Mouse (Mus musculus): ENCODE data around the gene Adgrg5. TPM values are rescaled to one million over a fixed set of nuclear protein-coding genes. Genes with fewer than 3 reads are reported as not detected.

Adgrg5 gene
- polyA plus RNA-seq, 1 experiment from 2014 or later: not detected

DNA sequence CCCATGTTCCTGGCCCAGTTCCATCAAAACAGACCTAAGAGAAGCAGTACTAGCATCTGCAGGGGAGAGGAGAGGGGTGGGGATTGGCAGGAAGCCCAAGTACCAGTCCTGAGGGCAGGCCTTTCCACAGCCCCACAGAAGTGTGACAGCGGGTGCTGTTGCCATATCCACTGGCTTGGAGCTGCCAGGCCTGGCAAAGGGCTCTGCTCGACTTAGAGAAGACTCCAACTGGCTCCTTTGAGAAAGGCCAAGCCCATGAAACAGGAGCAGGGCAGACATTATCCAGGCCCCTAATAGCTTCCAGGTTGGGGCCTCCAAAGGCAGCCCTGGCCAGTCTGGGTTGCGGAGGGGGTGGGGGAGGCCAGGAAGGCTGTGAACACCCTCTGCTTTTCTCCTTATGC, 8.8 kb upstream of the Adgrg5 start:
- no peak overlapping the region for H3K4me2 ChIP-seq (ENCODE audit: low read length)
- H3K27me3 ChIP-seq (ENCODE audit: control insufficient read depth, insufficient read depth, low read depth, low read length): peaks cover 52% of the 10 kb centered on the region
- ATAC-seq: no peak
- 56% methylated on average over 3 of the region's 3 CpGs for WGBS
- no peak overlapping the region for H3K27ac ChIP-seq (ENCODE audit: low read length)
- no peak overlapping the region for H3K9ac ChIP-seq (ENCODE audit: low read depth, low read length)
- no peaks in the 10 kb centered on the region for H3K9me3 ChIP-seq (replicated peaks; ENCODE audit: control insufficient read depth, low read length, poor library complexity, severe bottlenecking)
- H3K4me1 ChIP-seq (ENCODE audit: control insufficient read depth, insufficient read depth, low read length): peaks cover 17% of the 10 kb centered on the region
- no peak overlapping the region for H3K4me3 ChIP-seq (ENCODE audit: low read depth, low read length)
- no peaks in the 10 kb centered on the region for H3K36me3 ChIP-seq (ENCODE audit: control insufficient read depth, insufficient read depth, low read length)

- Histone ChIP-seq H3K4me1 (ENCODE audit: control insufficient read depth, insufficient read depth, low read length) (peaks cover 17% of the 10 kb centered on the region), H3K27me3 (ENCODE audit: control insufficient read depth, insufficient read depth, low read depth, low read length) (peaks cover 52% of the 10 kb centered on the region), H3K9ac (ENCODE audit: low read depth, low read length) (no peak overlapping the region), H3K9me3 (replicated peaks; ENCODE audit: control insufficient read depth, low read length, poor library complexity, severe bottlenecking) (no peaks in the 10 kb centered on the region), H3K4me3 (ENCODE audit: low read depth, low read length) (peak overlapping the region; percentile 52; the same call in 1 of the 2 replicates), H3K27ac (ENCODE audit: low read length) (no peak overlapping the region), H3K36me3 (ENCODE audit: control insufficient read depth, insufficient read depth, low read length) (no peaks in the 10 kb centered on the region), H3K4me2 (ENCODE audit: low read length) (peak overlapping the region; percentile 86)
- ATAC-seq: no peak
- WGBS: 42% methylated on average over 9 of the region's 9 CpGs
These were observed 7.1 kb upstream of the Adgrg5 start for GRCm38 (mm10) chr8:94916311-94916959.

GRCm38 (mm10) chr8:94916960-94917324, 6.6 kb upstream of the Adgrg5 start:
- no peaks in the 10 kb centered on the region for H3K9me3 ChIP-seq (replicated peaks; ENCODE audit: control insufficient read depth, low read length, poor library complexity, severe bottlenecking)
- WGBS: 10% methylated on average over 10 of the region's 10 CpGs
- peak overlapping the region; percentile 86 for H3K4me2 ChIP-seq (ENCODE audit: low read length)
- no peak overlapping the region for H3K27ac ChIP-seq (ENCODE audit: low read length)
- H3K9ac ChIP-seq (ENCODE audit: low read depth, low read length): 0 out of 2 replicates have a peak overlapping the region, but pooled peaks have one; percentile 32
- H3K27me3 ChIP-seq (ENCODE audit: control insufficient read depth, insufficient read depth, low read depth, low read length): peaks cover 49% of the 10 kb centered on the region
- no peaks in the 10 kb centered on the region for H3K36me3 ChIP-seq (ENCODE audit: control insufficient read depth, insufficient read depth, low read length)
- H3K4me1 ChIP-seq (ENCODE audit: control insufficient read depth, insufficient read depth, low read length): peaks cover 17% of the 10 kb centered on the region
- ATAC-seq: peak; percentile 13; the same call in 1 of the 2 replicates
- peak overlapping the region; percentile 52 for H3K4me3 ChIP-seq (ENCODE audit: low read depth, low read length)

DNA sequence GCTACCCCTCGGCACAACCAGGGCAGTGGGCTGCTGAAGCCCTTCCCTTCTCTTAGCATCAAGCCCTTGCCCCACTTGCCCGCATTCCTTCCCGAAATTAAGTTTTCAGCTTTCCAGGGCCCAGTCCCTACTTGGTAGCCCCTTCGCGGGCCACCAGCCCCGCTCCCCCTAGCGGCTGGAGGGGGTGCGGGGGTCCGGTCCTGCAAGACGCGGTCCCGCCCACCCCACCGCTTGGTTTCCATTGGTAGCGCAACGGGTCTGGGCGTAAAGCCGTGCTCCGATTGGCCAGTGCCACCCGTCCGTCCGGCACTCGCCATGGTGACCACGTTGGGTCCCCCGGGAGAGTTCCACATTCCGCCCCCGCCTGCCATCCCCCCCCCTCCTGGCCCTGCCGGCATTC, 6.1 kb upstream of the Adgrg5 start:
- Histone ChIP-seq H3K4me1 (ENCODE audit: control insufficient read depth, insufficient read depth, low read length) (peaks cover 17% of the 10 kb centered on the region), H3K9ac (ENCODE audit: low read depth, low read length) (peak overlapping the region; percentile 56), H3K27me3 (ENCODE audit: control insufficient read depth, insufficient read depth, low read depth, low read length) (peaks cover 46% of the 10 kb centered on the region), H3K27ac (ENCODE audit: low read length) (no peak overlapping the region), H3K4me2 (ENCODE audit: low read length) (peak overlapping the region; percentile 86), H3K36me3 (ENCODE audit: control insufficient read depth, insufficient read depth, low read length) (no peaks in the 10 kb centered on the region), H3K9me3 (replicated peaks; ENCODE audit: control insufficient read depth, low read length, poor library complexity, severe bottlenecking) (no peaks in the 10 kb centered on the region), H3K4me3 (ENCODE audit: low read depth, low read length) (peak overlapping the region; percentile 52)
- ATAC-seq: peak; percentile 89
- under 1% methylated on average over 25 of the region's 27 CpGs for WGBS

GRCm38 (mm10) chr8:94917851-94918495, 5.5 kb upstream of the Adgrg5 start, which contains the start of gene Ccdc102a:
Ccdc102a (minus strand) TSS chr8:94918098.
- no peaks in the 10 kb centered on the region for H3K9me3 ChIP-seq (replicated peaks; ENCODE audit: control insufficient read depth, low read length, poor library complexity, severe bottlenecking)
- H3K27ac ChIP-seq (ENCODE audit: low read length): peak within 1 kb of the TSS; percentile 14; the same call in 1 of the 2 replicates
- H3K27me3 ChIP-seq (ENCODE audit: control insufficient read depth, insufficient read depth, low read depth, low read length): peaks cover 40% of the 10 kb centered on the region
- no peaks in the 10 kb centered on the region for H3K36me3 ChIP-seq (ENCODE audit: control insufficient read depth, insufficient read depth, low read length)
- H3K4me1 ChIP-seq (ENCODE audit: control insufficient read depth, insufficient read depth, low read length): peaks cover 15% of the 10 kb centered on the region
- peak within 1 kb of the TSS; percentile 56 for H3K9ac ChIP-seq (ENCODE audit: low read depth, low read length)
- ATAC-seq: peak; percentile 29
- WGBS: 4% methylated on average over 33 of the region's 51 CpGs
- peak within 1 kb of the TSS; percentile 86 for H3K4me2 ChIP-seq (ENCODE audit: low read length)
- peak within 1 kb of the TSS; percentile 52 for H3K4me3 ChIP-seq (ENCODE audit: low read depth, low read length)

GRCm38 (mm10) chr8:94919256-94919655, 4.2 kb upstream of the Adgrg5 start:
- Histone ChIP-seq H3K9ac (ENCODE audit: low read depth, low read length) (no peak overlapping the region), H3K36me3 (ENCODE audit: control insufficient read depth, insufficient read depth, low read length) (no peaks in the 10 kb centered on the region)
- ATAC-seq: no peak

DNA sequence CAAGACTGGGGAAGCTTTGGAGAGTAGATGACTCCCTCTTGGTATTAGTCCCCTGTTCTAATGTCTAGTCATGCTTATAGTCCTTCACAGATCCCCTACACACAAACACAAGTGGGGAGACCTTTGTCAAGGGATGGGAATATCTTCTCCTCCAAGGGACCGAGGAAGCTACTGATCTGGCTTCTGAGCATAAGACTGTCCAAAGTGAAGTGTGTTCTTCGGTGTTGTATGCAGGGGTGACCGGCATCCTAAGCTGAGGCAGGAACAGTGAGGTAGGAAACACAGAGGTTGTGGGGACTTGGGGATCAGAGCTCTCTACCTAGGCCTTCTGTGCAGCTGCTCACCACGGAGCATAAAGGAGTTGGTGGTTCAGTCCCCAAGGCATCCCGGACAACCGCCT, 1.3 kb upstream of the Adgrg5 start:
- Histone ChIP-seq H3K4me1 (ENCODE audit: control insufficient read depth, insufficient read depth, low read length) (peaks cover 10% of the 10 kb centered on the region), H3K4me2 (ENCODE audit: low read length) (no peak overlapping the region), H3K36me3 (ENCODE audit: control insufficient read depth, insufficient read depth, low read length) (no peaks in the 10 kb centered on the region), H3K27me3 (ENCODE audit: control insufficient read depth, insufficient read depth, low read depth, low read length) (peaks cover 19% of the 10 kb centered on the region), H3K4me3 (ENCODE audit: low read depth, low read length) (no peak overlapping the region), H3K27ac (ENCODE audit: low read length) (no peak overlapping the region), H3K9me3 (replicated peaks; ENCODE audit: control insufficient read depth, low read length, poor library complexity, severe bottlenecking) (no peaks in the 10 kb centered on the region), H3K9ac (ENCODE audit: low read depth, low read length) (no peak overlapping the region)
- ATAC-seq: no peak
- 70% methylated on average over 6 of the region's 6 CpGs for WGBS

More at GRCm38 (mm10) chr8:94919256-94919655, 4.2 kb upstream of the Adgrg5 start:
- Histone ChIP-seq H3K27ac (ENCODE audit: low read length) (no peak overlapping the region), H3K4me3 (ENCODE audit: low read depth, low read length) (no peak overlapping the region), H3K4me2 (ENCODE audit: low read length) (no peak overlapping the region), H3K9me3 (replicated peaks; ENCODE audit: control insufficient read depth, low read length, poor library complexity, severe bottlenecking) (no peaks in the 10 kb centered on the region), H3K27me3 (ENCODE audit: control insufficient read depth, insufficient read depth, low read depth, low read length) (peaks cover 27% of the 10 kb centered on the region), H3K4me1 (ENCODE audit: control insufficient read depth, insufficient read depth, low read length) (peaks cover 10% of the 10 kb centered on the region)

GRCm38 (mm10) chr8:94922602-94923001, 892 bp upstream of the Adgrg5 start:
- Histone ChIP-seq H3K27ac (ENCODE audit: low read length) (no peak overlapping the region), H3K4me1 (ENCODE audit: control insufficient read depth, insufficient read depth, low read length) (peaks cover 5% of the 10 kb centered on the region), H3K4me2 (ENCODE audit: low read length) (no peak overlapping the region), H3K36me3 (ENCODE audit: control insufficient read depth, insufficient read depth, low read length) (no peaks in the 10 kb centered on the region), H3K27me3 (ENCODE audit: control insufficient read depth, insufficient read depth, low read depth, low read length) (peaks cover 15% of the 10 kb centered on the region), H3K9me3 (replicated peaks; ENCODE audit: control insufficient read depth, low read length, poor library complexity, severe bottlenecking) (no peaks in the 10 kb centered on the region), H3K9ac (ENCODE audit: low read depth, low read length) (no peak overlapping the region), H3K4me3 (ENCODE audit: low read depth, low read length) (no peak overlapping the region)
- no peak for ATAC-seq
- WGBS: 35% methylated on average over 8 of the region's 8 CpGs

DNA sequence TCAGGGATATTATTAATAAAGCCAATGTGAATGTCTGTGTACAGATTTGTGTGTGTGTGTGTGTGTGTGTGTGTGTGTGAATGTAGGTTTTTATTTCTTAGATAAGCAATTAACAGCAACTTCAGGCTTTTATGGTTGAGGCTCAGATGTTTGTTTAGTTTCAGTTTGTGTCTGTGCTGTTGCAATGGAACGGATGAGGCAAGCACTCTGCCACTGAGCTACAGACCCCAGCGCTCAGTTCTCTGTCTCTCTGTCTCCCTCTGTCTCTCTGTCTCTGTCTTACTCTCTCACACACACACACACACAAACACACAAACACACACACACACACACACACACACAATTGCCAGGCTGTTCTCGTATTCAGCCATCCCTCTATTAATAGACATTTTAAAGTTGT, 4.7 kb downstream of the Adgrg5 start:
- H3K27me3 ChIP-seq (ENCODE audit: control insufficient read depth, insufficient read depth, low read depth, low read length): no peaks in the 10 kb centered on the region
- WGBS: 83% methylated on average over 3 of the region's 3 CpGs
- H3K4me1 ChIP-seq (ENCODE audit: control insufficient read depth, insufficient read depth, low read length): no peaks in the 10 kb centered on the region
- no peak overlapping the region for H3K4me2 ChIP-seq (ENCODE audit: low read length)
- H3K27ac ChIP-seq (ENCODE audit: low read length): no peak overlapping the region
- H3K4me3 ChIP-seq (ENCODE audit: low read depth, low read length): no peak overlapping the region
- no peaks in the 10 kb centered on the region for H3K36me3 ChIP-seq (ENCODE audit: control insufficient read depth, insufficient read depth, low read length)
- no peak overlapping the region for H3K9ac ChIP-seq (ENCODE audit: low read depth, low read length)
- H3K9me3 ChIP-seq (replicated peaks; ENCODE audit: control insufficient read depth, low read length, poor library complexity, severe bottlenecking): no peaks in the 10 kb centered on the region
- no peak for ATAC-seq

Measured in midbrain, embryonic 16.5 days (tissue).